Mouse (Mus musculus): ENCODE results near the gene Olfr1424. TPM values are rescaled to one million over a fixed set of nuclear protein-coding genes. Genes with fewer than 3 reads are reported as not detected.

The Olfr1424 gene
- total and polyA plus RNA-seq, 2 experiments from 2014 or later, result not detected

DNA sequence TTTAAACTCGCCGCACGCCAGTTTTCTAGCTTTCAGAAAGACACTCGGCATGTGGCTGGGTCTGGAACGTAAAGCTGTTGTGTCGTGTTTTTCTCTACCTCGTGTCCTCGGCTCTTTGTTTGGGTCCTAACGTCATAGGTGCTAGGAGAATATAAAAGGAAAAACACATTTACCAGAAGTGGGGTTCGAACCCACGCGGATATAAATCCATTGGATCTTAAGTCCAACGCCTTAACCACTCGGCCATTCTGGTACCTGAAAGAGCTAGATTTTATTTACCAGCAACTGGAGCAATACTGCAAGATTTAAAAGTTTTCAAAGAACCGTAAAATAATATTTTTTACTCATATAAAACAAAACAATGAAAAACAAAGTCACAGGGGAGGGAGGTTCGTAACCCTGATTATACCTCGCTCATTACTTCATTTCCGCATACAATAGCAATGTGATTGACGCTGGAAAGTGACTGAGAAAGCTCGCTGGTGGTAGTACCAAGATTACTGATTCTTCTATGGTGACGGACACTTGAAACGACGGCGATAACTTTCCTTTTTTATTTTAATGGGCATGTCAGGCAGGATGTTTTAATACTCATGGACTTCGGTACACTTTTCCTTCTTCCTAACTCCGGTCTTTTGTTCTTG lies 51.4 kb downstream of the Olfr1424 start:
- peak; percentile 42 for ATAC-seq (ENCODE audit: insufficient read depth, low read depth)
- TF ChIP-seq EP300 (IDR thresholded peaks at IDR 0.05; ENCODE audit: low read depth) (no peak; the same call in 1 of the 2 replicates), CTCF (IDR thresholded peaks at IDR 0.05; ENCODE audit: low read depth) (no peak)
- under 1% methylated on average over 26 of the region's 26 CpGs for WGBS

DNA sequence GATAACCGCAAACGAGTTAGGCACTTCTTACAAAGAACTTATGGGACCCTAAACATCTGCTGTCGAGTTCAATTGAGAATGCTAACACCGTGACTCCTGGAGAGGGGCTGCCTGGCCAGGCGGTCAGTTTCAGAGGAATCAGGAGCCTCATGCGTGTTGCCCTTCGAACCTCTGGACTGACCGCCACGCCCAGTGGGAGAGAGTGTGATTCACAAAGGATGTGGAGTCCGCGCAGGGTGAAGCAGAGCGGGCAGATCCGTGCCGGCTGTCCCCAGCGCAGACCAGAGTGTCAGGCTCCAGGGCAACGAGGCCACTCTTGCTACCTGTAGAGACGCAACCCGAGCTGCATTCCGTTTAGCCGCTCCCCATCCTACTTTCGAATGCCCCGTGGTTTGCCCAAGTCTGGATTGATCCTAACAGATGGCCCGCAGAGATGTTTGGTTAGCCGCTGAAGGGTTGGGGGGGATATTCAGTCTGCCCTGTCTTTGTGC lies 52.2 kb downstream of the Olfr1424 start:
- Histone ChIP-seq H3K9ac (replicated peaks; ENCODE audit: low read depth, low read length) (peak overlapping the region; percentile 78), H3K4me2 (ENCODE audit: low read depth, low read length) (peak overlapping the region; percentile 92), H3K4me3 (ENCODE audit: low read depth, low read length) (peak overlapping the region; percentile 59), H3K9me3 (replicated peaks; ENCODE audit: control insufficient read depth, low read length) (no peaks in the 10 kb centered on the region), H3K27me3 (ENCODE audit: control insufficient read depth, insufficient read depth, low read length) (no peaks in the 10 kb centered on the region), H3K36me3 (replicated peaks; ENCODE audit: control insufficient read depth, insufficient read depth, low read length) (no peaks in the 10 kb centered on the region), H3K27ac (ENCODE audit: low read depth) (peak overlapping the region; percentile 91), H3K4me1 (ENCODE audit: control insufficient read depth, insufficient read depth) (peaks cover 13% of the 10 kb centered on the region; the same call in 1 of the 2 replicates)
- under 1% methylated on average over 24 of the region's 24 CpGs for WGBS
- TF ChIP-seq EP300 (IDR thresholded peaks at IDR 0.05; ENCODE audit: low read depth) (no peak), CTCF (IDR thresholded peaks at IDR 0.05; ENCODE audit: low read depth) (no peak)
- peak; percentile 71 for DNase-seq (ENCODE audit: low spot score)
- ATAC-seq (ENCODE audit: insufficient read depth, low read depth), result peak; percentile 22; the same call in 1 of the 2 replicates

More for the DNA sequence above, 51.4 kb downstream of the Olfr1424 start:
- Histone ChIP-seq H3K36me3 (replicated peaks; ENCODE audit: control insufficient read depth, insufficient read depth, low read length) (no peaks in the 10 kb centered on the region), H3K27ac (ENCODE audit: low read depth) (peak overlapping the region; percentile 91), H3K27me3 (ENCODE audit: control insufficient read depth, insufficient read depth, low read length) (no peaks in the 10 kb centered on the region), H3K4me2 (ENCODE audit: low read depth, low read length) (peak overlapping the region; percentile 92), H3K4me1 (ENCODE audit: control insufficient read depth, insufficient read depth) (peaks cover 13% of the 10 kb centered on the region; the same call in 1 of the 2 replicates), H3K9ac (replicated peaks; ENCODE audit: low read depth, low read length) (peak overlapping the region; percentile 78), H3K9me3 (replicated peaks; ENCODE audit: control insufficient read depth, low read length) (no peaks in the 10 kb centered on the region), H3K4me3 (ENCODE audit: low read depth, low read length) (peak overlapping the region; percentile 59)
- DNase-seq (ENCODE audit: low spot score), result peak; percentile 84

DNA sequence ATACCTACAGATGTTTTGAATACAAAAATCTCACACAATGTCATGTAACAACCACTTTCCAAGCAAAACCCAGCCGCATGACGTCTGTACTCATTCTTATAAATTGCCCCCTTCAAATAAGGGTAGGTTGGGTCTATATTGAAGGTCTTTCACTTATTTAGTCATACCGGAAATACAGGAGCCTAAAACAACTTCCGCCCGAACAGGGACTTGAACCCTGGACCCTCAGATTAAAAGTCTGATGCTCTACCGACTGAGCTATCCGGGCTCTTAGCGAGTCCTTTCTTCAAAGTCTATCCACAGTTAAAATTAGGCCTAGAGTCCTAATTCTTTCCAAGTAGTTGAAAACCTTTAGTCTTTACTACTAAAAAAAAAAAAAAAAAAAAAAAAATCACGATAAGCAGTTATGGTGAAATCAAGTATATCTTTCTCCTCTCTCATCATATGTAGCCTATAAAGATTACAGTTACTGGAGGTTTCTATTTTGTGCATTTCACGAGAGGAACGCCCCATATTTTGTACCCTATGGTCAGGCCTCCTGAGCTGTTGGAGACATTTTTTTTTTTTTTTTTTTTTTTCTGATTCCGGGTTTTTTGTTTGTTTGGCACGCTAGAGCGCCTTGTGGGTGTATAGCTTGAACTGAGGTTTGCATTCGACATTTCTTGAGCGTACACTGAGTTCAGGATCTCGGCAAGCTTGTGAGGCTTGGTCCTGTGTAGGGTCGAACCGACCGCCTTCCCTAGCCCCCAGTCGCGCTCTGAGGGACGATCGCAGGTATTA lies 52.8 kb downstream of the Olfr1424 start:
- H3K9me3 ChIP-seq (replicated peaks; ENCODE audit: control insufficient read depth, low read length), result no peaks in the 10 kb centered on the region
- H3K4me3 ChIP-seq (ENCODE audit: low read depth, low read length), result peak overlapping the region; percentile 59
- H3K9ac ChIP-seq (replicated peaks; ENCODE audit: low read depth, low read length), result peak overlapping the region; percentile 78
- ATAC-seq (ENCODE audit: insufficient read depth, low read depth) (no peak), DNase-seq (ENCODE audit: low spot score) (peak; percentile 64)
- peak overlapping the region; percentile 92 for H3K4me2 ChIP-seq (ENCODE audit: low read depth, low read length)
- 2% methylated on average over 24 of the region's 24 CpGs for WGBS
- H3K27ac ChIP-seq (ENCODE audit: low read depth), result peak overlapping the region; percentile 91
- TF ChIP-seq EP300 (IDR thresholded peaks at IDR 0.05; ENCODE audit: low read depth) (no peak), CTCF (IDR thresholded peaks at IDR 0.05; ENCODE audit: low read depth) (no peak)
- H3K4me1 ChIP-seq (ENCODE audit: control insufficient read depth, insufficient read depth), result peaks cover 14% of the 10 kb centered on the region
- no peaks in the 10 kb centered on the region for H3K27me3 ChIP-seq (ENCODE audit: control insufficient read depth, insufficient read depth, low read length)
- H3K36me3 ChIP-seq (replicated peaks; ENCODE audit: control insufficient read depth, insufficient read depth, low read length), result no peaks in the 10 kb centered on the region

Other genes with a start within 250 kb of the Olfr1424 start
- gene Stx3, start 243.3 kb downstream of the Olfr1424 start, total RNA-seq (2014; rRNA removed; ENCODE audit: low replicate concordance), result 8.0 and 10.6 TPM in 2 replicates
- 6.0 and 6.3 TPM in 2 replicates for gene Stx3, start 243.3 kb downstream of the Olfr1424 start, polyA plus RNA-seq (2015; fragmentation: Nextera tagmentation; extraction: Ambion mirVana)
- gene Olfr1417, start 223.5 kb downstream of the Olfr1424 start, total RNA-seq (2014; rRNA removed; ENCODE audit: low replicate concordance), result not detected in 2 replicates
- gene Olfr1417, start 223.5 kb downstream of the Olfr1424 start, polyA plus RNA-seq (2015; fragmentation: Nextera tagmentation; extraction: Ambion mirVana), result not detected in 2 replicates
- not detected in 2 replicates for gene Olfr1418, start 201.6 kb downstream of the Olfr1424 start, total RNA-seq (2014; rRNA removed; ENCODE audit: low replicate concordance)
- not detected in 2 replicates for gene Olfr1418, start 201.6 kb downstream of the Olfr1424 start, polyA plus RNA-seq (2015; fragmentation: Nextera tagmentation; extraction: Ambion mirVana)
- not detected in 2 replicates for gene Olfr1419, start 187.6 kb downstream of the Olfr1424 start, total RNA-seq (2014; rRNA removed; ENCODE audit: low replicate concordance)
- not detected in 2 replicates for gene Olfr1419, start 187.6 kb downstream of the Olfr1424 start, polyA plus RNA-seq (2015; fragmentation: Nextera tagmentation; extraction: Ambion mirVana)
- not detected in 2 replicates for gene Olfr1420, start 176.1 kb downstream of the Olfr1424 start, total RNA-seq (2014; rRNA removed; ENCODE audit: low replicate concordance)
- 0.11 TPM in 1 of 2 replicates, not detected in the other for gene Olfr1420, start 176.1 kb downstream of the Olfr1424 start, polyA plus RNA-seq (2015; fragmentation: Nextera tagmentation; extraction: Ambion mirVana)
- 12.9 and 14.7 TPM in 2 replicates for gene Patl1, start 150.3 kb downstream of the Olfr1424 start, total RNA-seq (2014; rRNA removed; ENCODE audit: low replicate concordance)
- 10.0 and 11.5 TPM in 2 replicates for gene Patl1, start 150.3 kb downstream of the Olfr1424 start, polyA plus RNA-seq (2015; fragmentation: Nextera tagmentation; extraction: Ambion mirVana)
- gene Osbp, start 96.7 kb downstream of the Olfr1424 start, total RNA-seq (2014; rRNA removed; ENCODE audit: low replicate concordance), result 32.7 and 43.2 TPM in 2 replicates
- gene Osbp, start 96.7 kb downstream of the Olfr1424 start, polyA plus RNA-seq (2015; fragmentation: Nextera tagmentation; extraction: Ambion mirVana), result 4.7 and 5.1 TPM in 2 replicates
- gene Olfr1423, start 21.4 kb downstream of the Olfr1424 start, total RNA-seq (2014; rRNA removed; ENCODE audit: low replicate concordance), result not detected in 2 replicates
- gene Olfr1423, start 21.4 kb downstream of the Olfr1424 start, polyA plus RNA-seq (2015; fragmentation: Nextera tagmentation; extraction: Ambion mirVana), result not detected in 2 replicates
- not detected in 2 replicates for gene Olfr1425, start 15.0 kb upstream of the Olfr1424 start, total RNA-seq (2014; rRNA removed; ENCODE audit: low replicate concordance)
- not detected in 2 replicates for gene Olfr1425, start 15.0 kb upstream of the Olfr1424 start, polyA plus RNA-seq (2015; fragmentation: Nextera tagmentation; extraction: Ambion mirVana)
- gene Olfr1426, start 29.3 kb upstream of the Olfr1424 start, total RNA-seq (2014; rRNA removed; ENCODE audit: low replicate concordance), result not detected in 2 replicates
- not detected in 2 replicates for gene Olfr1426, start 29.3 kb upstream of the Olfr1424 start, polyA plus RNA-seq (2015; fragmentation: Nextera tagmentation; extraction: Ambion mirVana)
- gene Olfr1427, start 40.7 kb upstream of the Olfr1424 start, total RNA-seq (2014; rRNA removed; ENCODE audit: low replicate concordance), result not detected in 2 replicates
- gene Olfr1427, start 40.7 kb upstream of the Olfr1424 start, polyA plus RNA-seq (2015; fragmentation: Nextera tagmentation; extraction: Ambion mirVana), result not detected in 2 replicates
- gene Olfr1428, start 53.2 kb upstream of the Olfr1424 start, total RNA-seq (2014; rRNA removed; ENCODE audit: low replicate concordance), result not detected in 2 replicates
- not detected in 2 replicates for gene Olfr1428, start 53.2 kb upstream of the Olfr1424 start, polyA plus RNA-seq (2015; fragmentation: Nextera tagmentation; extraction: Ambion mirVana)
- gene Olfr76, start 60.5 kb upstream of the Olfr1424 start, total RNA-seq (2014; rRNA removed; ENCODE audit: low replicate concordance), result not detected in 2 replicates
- gene Olfr76, start 60.5 kb upstream of the Olfr1424 start, polyA plus RNA-seq (2015; fragmentation: Nextera tagmentation; extraction: Ambion mirVana), result not detected in 2 replicates
- not detected in 2 replicates for gene Olfr1555-ps1, start 107.4 kb upstream of the Olfr1424 start, total RNA-seq (2014; rRNA removed; ENCODE audit: low replicate concordance)
- gene Olfr1555-ps1, start 107.4 kb upstream of the Olfr1424 start, polyA plus RNA-seq (2015; fragmentation: Nextera tagmentation; extraction: Ambion mirVana), result not detected in 2 replicates
- gene Olfr1431, start 138.0 kb upstream of the Olfr1424 start, total RNA-seq (2014; rRNA removed; ENCODE audit: low replicate concordance), result not detected in 2 replicates
- not detected in 2 replicates for gene Olfr1431, start 138.0 kb upstream of the Olfr1424 start, polyA plus RNA-seq (2015; fragmentation: Nextera tagmentation; extraction: Ambion mirVana)
- gene Olfr1432, start 169.9 kb upstream of the Olfr1424 start, total RNA-seq (2014; rRNA removed; ENCODE audit: low replicate concordance), result not detected in 2 replicates
- not detected in 2 replicates for gene Olfr1432, start 169.9 kb upstream of the Olfr1424 start, polyA plus RNA-seq (2015; fragmentation: Nextera tagmentation; extraction: Ambion mirVana)
- not detected in 2 replicates for gene Olfr262, start 179.0 kb upstream of the Olfr1424 start, total RNA-seq (2014; rRNA removed; ENCODE audit: low replicate concordance)
- not detected in 2 replicates for gene Olfr262, start 179.0 kb upstream of the Olfr1424 start, polyA plus RNA-seq (2015; fragmentation: Nextera tagmentation; extraction: Ambion mirVana)
- gene Olfr235, start 198.3 kb upstream of the Olfr1424 start, total RNA-seq (2014; rRNA removed; ENCODE audit: low replicate concordance), result not detected in 2 replicates
- not detected in 2 replicates for gene Olfr235, start 198.3 kb upstream of the Olfr1424 start, polyA plus RNA-seq (2015; fragmentation: Nextera tagmentation; extraction: Ambion mirVana)
- gene Olfr1434, start 217.2 kb upstream of the Olfr1424 start, total RNA-seq (2014; rRNA removed; ENCODE audit: low replicate concordance), result not detected in 2 replicates
- not detected in 2 replicates for gene Olfr1434, start 217.2 kb upstream of the Olfr1424 start, polyA plus RNA-seq (2015; fragmentation: Nextera tagmentation; extraction: Ambion mirVana)
- gene Olfr1436, start 236.4 kb upstream of the Olfr1424 start, total RNA-seq (2014; rRNA removed; ENCODE audit: low replicate concordance), result not detected in 2 replicates
- gene Olfr1436, start 236.4 kb upstream of the Olfr1424 start, polyA plus RNA-seq (2015; fragmentation: Nextera tagmentation; extraction: Ambion mirVana), result not detected in 2 replicates

All from heart, postnatal 0 days (tissue).